Mouse (Mus musculus) liver, adult (tissue): Measurements from ENCODE around the gene Vil1.

Source experiments
- GATA4 ChIP-seq: IDR thresholded peaks from 2 replicates; pipeline ENCODE4 v1.6.1; 2014; ENCODE audit warnings: mild to moderate bottlenecking, low read length; ENCODE audit not compliant: insufficient replicate concordance

The Vil1 gene

DNA sequence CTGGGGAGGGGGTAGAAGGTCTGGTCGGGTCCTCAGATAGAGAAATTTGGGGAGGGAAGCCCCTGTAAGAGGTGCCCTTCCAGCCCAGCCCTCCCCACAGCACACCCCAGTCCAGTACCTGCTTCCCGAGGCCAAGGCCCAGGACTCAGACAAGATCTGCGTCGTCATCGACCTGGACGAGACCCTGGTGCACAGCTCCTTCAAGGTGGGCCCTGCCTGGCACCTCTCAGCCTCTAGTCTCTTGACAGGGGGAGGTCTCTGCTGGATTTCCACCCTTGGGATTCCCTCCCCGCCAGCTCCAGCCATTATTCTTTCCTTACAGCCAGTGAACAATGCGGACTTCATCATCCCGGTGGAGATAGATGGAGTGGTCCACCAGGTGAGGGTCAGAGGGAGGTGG lies 15.5 kb upstream of the Vil1 start:
- TF ChIP-seq GATA4: no peak

DNA sequence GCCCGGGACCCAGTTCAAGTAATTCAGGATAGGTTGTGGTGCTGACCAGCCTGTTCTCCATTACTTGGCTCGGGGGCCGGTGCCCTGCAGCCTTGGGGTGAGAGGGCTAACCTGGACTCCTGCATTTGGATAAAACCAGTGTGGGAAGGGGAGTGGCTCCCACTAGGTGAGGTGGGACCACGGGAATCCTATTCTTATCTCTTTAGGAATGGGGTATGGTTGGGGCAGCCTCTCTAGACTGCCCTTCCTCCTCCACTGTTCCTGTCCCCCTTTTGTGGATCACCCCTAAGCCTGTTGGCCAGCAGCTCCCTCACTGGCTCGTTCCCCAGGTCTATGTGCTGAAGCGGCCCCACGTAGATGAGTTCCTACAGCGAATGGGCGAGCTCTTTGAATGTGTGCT lies 14.9 kb upstream of the Vil1 start:
- TF ChIP-seq GATA4: no peak

DNA sequence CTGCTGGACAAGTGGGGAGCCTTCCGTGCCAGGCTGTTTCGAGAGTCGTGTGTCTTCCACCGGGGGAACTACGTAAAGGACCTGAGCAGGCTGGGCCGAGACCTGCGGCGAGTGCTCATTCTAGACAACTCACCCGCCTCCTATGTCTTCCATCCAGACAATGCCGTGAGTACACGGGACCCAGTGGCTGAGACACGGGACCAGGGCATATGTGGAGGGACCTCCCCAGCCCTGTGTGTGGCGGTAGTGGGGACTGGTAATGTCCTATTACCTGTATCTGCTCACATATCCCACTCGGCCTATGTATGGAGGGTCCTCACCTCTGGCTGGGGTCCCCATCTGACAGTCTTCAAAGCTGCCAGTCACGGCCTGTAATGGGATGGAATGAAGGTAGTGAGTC lies 14.3 kb upstream of the Vil1 start:
- TF ChIP-seq GATA4: no peak

- TF ChIP-seq GATA4: no peak
Measured at GRCm38 (mm10) chr1:74395290-74395689, 13.9 kb upstream of the Vil1 start.

DNA sequence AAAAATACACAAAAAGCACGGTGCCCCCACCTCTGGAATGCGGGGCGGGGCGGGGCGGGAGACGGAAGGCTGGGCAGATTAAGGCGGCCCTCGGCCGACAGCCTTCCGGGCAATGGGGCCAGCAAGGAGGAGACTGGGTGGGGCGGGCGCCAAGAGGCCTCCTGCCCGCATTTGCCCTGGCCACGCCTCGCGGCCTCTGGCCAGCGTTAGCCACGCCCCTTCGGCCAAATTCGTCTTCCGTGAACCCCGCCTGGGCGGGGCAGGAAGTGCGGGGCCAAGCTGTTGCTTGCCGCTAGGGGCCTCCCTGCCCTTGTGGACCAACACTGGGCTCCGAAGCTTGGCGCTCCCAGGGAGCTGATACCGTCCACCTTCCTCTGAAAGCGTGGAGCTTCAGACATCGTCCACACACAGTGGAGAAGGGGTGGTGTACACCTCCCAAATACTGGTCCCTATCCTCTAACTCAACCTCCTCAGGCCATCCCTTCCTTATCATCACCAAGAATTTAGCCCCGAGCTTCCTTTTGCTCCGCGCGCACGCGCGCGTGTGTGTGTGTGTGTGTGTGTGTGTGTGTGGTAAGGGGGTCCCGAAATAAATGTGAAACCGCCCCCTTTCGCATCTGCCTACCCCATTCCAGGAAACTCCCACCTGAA lies 11.8 kb upstream of the Vil1 start:
- peak; percentile 84; the same call in 1 of the 2 replicates for TF ChIP-seq GATA4

DNA sequence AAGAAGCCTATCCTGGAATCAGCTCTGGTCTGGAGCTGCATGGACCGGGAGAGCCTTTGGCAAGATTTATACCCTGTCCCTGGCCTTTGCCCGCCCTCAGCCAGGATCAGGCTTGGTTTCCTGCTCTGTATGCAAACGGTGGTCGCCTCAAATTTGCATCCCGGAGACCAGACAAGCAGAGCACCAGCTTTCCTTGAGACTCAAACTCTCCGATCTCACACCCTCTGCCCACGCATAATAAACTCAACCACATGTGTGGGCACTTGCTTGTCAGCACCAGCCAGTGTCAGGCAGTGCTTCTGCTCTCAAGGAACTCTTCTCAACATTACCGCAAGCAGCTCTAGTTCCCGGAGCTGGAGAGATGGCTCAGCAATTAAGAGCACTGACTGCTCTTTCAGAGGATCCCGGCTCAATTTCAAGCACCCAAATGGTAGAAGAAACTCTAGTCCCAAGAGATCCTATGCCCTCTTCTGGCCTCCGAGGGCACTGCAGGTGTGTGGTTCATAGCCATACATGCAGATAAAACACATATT lies 11.2 kb upstream of the Vil1 start:
- TF ChIP-seq GATA4: no peak

- TF ChIP-seq GATA4: peak; percentile 39; the same call in 1 of the 2 replicates
Measured at GRCm38 (mm10) chr1:74400531-74400930, 8.6 kb upstream of the Vil1 start.

DNA sequence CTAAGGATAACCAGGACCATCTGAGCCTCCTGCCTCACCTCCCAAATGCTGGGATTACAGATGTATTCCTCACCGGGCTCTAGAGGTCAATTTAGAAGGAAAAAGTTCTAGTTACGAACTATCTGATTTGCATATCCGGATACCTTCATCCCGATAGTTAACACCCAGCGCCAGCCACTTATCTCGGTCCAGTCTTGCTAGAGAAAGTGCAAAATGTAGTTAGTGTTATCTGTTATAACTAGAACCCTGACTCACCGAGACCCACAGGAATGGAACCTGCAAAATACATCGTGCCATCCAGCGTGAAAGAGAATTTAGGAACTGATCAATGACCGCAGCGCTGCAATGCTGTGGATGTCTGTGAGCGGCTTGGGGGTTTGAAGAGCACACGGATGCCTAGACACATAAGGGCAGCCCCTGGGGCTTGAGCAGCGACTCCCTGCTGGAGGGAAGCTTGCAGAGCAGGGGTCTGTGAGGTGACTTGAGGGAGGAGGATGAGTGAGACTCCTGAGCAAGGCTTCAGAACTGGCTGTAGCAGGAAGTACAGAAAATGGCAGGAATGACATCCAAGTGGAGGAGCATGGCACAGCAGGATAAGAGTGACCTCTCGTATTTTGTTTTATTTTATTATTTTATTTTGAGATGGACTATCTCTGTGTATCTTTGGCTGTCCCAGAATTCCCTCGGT lies 8.0 kb upstream of the Vil1 start:
- TF ChIP-seq GATA4: no peak

- no peak for TF ChIP-seq GATA4
Measured at GRCm38 (mm10) chr1:74404206-74404605, 5.0 kb upstream of the Vil1 start.

DNA sequence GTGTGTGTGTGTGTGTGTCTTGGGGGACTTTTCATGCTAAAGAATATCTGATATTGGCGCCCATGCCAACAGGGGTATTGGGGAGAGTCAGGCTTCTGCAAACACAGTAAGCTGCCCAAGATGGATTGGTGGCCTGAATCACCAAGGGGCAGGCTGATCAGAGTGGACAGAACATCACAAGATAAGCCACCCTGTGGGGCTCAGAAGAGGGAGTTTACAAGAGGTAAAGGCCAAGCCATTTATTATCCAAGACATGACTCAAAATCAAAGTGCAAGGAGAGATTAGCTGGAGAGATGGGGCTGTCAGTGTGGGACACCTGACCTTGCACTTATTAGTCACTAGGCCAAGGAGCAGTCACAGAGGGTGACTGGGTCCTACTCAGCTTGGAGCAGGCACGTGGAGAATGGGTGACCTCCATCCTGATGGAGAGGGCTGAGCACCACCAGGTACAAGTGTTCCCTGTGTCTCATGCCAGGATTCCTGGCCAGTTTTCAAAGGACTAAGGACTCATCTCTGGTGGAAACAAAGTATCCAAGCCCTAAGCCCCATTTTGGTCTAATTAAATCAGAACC lies 2.7 kb downstream of the Vil1 start:
- TF ChIP-seq GATA4: no peak

DNA sequence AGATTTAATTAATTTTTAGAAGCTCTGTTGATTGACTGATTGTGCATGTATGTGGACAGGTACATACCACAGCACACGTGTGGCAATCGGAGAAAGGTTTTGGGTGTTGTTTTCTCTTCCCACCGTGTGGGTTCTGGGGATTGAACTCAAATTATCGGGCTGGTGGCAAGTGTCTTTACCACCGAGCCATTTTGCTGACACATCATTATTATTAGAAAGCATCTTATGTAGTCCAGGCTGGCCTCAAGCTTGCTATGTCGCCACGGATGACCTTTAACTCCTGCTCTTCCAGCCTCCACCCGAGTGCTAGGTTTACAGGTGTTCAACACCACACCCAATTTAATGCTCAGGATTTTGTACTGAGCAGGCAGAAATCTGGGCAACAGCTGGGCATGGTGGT lies 3.5 kb downstream of the Vil1 start:
- TF ChIP-seq GATA4: no peak

GRCm38 (mm10) chr1:74415143-74415542 lies 6.0 kb downstream of the Vil1 start:
- TF ChIP-seq GATA4: no peak

DNA sequence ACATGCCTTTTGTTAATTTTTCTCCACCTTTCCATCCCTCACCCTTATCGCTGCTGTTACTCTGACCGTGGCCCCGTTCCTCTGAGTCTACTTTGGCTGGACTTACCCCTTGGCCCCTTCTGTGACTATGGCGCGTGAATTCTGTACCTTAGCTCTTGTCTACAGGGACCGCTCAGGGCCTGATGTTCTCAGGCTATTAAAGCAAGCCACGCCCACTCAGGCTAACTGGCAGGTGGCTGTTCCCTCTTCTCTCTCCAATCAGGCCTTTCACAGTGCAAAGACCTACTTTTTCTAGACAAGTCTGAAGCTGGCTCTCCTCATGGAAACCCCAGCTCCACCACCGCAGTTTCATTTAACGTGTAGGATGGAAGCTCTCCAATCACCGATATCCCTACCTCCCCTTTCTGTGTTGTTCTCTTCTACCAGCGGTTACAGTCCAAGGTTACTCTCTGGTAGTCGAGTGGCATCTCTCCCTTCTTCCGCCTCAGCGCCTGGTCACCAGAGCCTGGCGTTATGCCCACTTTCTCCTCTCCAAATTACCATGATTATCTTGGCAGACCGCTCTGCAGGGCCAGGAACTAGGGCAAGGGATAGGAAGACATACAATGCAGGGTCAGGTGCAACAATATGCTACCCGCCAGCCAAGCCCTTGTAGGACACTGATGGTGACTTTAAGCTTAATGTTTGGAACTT lies 9.7 kb downstream of the Vil1 start:
- TF ChIP-seq GATA4: no peak

- no peak for TF ChIP-seq GATA4
Measured at GRCm38 (mm10) chr1:74419440-74419794, 10.2 kb downstream of the Vil1 start.

DNA sequence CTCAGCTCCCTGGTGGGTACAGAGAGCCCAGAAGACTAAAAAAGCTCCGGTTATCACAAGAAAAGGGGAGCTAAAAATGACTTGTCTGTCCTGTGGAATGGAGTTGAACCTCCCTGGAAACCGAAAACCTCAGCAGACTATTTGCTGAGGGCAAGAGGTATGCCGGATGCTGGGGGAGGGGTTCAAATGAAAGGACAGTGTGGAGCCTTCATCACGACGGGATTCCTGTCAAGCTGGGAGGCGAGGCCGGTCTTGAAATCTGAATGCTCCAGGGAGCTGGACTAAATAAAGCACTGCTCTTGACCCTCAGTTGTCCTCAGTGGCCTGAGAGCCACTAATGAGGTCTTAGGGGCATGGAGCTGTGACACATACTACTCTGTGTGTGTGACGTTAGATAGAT lies 14.0 kb downstream of the Vil1 start:
- no peak for TF ChIP-seq GATA4

GRCm38 (mm10) chr1:74425845-74426244 lies 16.7 kb downstream of the Vil1 start:
- no peak for TF ChIP-seq GATA4
